Mouse (Mus musculus) heart, postnatal 36 days (tissue): ENCODE data around the gene Lgr4. TPM values are rescaled to one million over a fixed set of nuclear protein-coding genes. Genes with fewer than 3 reads are reported as not detected.

Experiments used
- total RNA-seq, 2 experiments: library from RNA; stranded (reverse); gene quantifications; 2 replicates each; pipeline ENCODE4 v1.2.3; 2021

Lgr4 gene
- total RNA-seq, 2 experiments from 2014 or later: 26.3 TPM

Other genes with a start within 250 kb of the Lgr4 start
- 1 to 10 TPM; 5.3 to 7.9 TPM for gene Bdnf, start 242.9 kb upstream of the Lgr4 start, total RNA-seq
- 10 to 100 TPM; 38.8 to 46.3 TPM for gene Lin7c, start 26.8 kb upstream of the Lgr4 start, total RNA-seq
- 1 to 10 TPM; 5.1 to 5.3 TPM for gene Ccdc34, start 100.2 kb downstream of the Lgr4 start, total RNA-seq